Mouse (Mus musculus) limb, embryonic 14.5 days (tissue): ENCODE results near the gene Fbxl14. TPM values are rescaled to one million over a fixed set of nuclear protein-coding genes. Genes with fewer than 3 reads are reported as not detected.

ENCODE experiments used
- ATAC-seq: fragments of 200-750 bp; cut with Nextera tagmentation; 2 replicates; pipeline ENCODE4 v1.8.0; 2017; ENCODE audit warnings: low read depth, moderate number of reproducible peaks, moderate TSS enrichment; ENCODE audit not compliant: low FRiP score
- DNase-seq: peaks from one replicate; pipeline ENCODE4 v3.0.0-alpha.2; 2015; ENCODE audit warnings: low spot score
- H3K27ac ChIP-seq: fragments of 300-500 bp; sonication (generic); replicated peaks from 2 replicates; pipeline ENCODE4 v1.5.1; 2014; ENCODE audit warnings: low read depth, mild to moderate bottlenecking, low read length, moderate library complexity, mixed read lengths
- H3K27me3 ChIP-seq: fragments of 300-500 bp; sonication (generic); 2 replicates; pipeline ENCODE4 v1.6.1; 2014; ENCODE audit warnings: low read length, mixed read lengths; ENCODE audit not compliant: control insufficient read depth, insufficient read depth
- H3K36me3 ChIP-seq: fragments of 300-500 bp; sonication (generic); 2 replicates; pipeline ENCODE4 v1.6.1; 2014; ENCODE audit warnings: mild to moderate bottlenecking, low read length, moderate library complexity, mixed read lengths; ENCODE audit not compliant: control insufficient read depth, insufficient read depth
- H3K4me1 ChIP-seq: fragments of 300-500 bp; sonication (generic); 2 replicates; pipeline ENCODE4 v1.6.1; 2014; ENCODE audit warnings: antibody characterized with exemption, low read length, mixed read lengths; ENCODE audit not compliant: control insufficient read depth, insufficient read depth
- H3K4me2 ChIP-seq: fragments of 300-500 bp; sonication (generic); replicated peaks from 2 replicates; pipeline ENCODE4 v1.6.1; 2014; ENCODE audit warnings: low read depth, mild to moderate bottlenecking, low read length, moderate library complexity; ENCODE audit not compliant: severe bottlenecking
- H3K4me3 ChIP-seq: fragments of 300-500 bp; sonication (generic); replicated peaks from 2 replicates; pipeline ENCODE4 v1.5.1; 2014; ENCODE audit warnings: low read length
- H3K9ac ChIP-seq: fragments of 300-500 bp; sonication (generic); 2 replicates; pipeline ENCODE4 v1.6.1; 2014; ENCODE audit warnings: mild to moderate bottlenecking, low read depth, low read length, moderate library complexity; ENCODE audit not compliant: severe bottlenecking
- H3K9me3 ChIP-seq: fragments of 300-500 bp; sonication (generic); 2 replicates; pipeline ENCODE4 v1.6.1; 2016; ENCODE audit warnings: low read length; ENCODE audit not compliant: control insufficient read depth
- POLR2A ChIP-seq: fragments of 200-500 bp; IDR thresholded peaks from 2 replicates; pipeline ENCODE4 v1.8.0; 2012; ENCODE audit warnings: inconsistent platforms, mild to moderate bottlenecking, moderate library complexity, borderline replicate concordance; ENCODE audit not compliant: insufficient read depth, insufficient read length; ENCODE audit errors: extremely low read depth
- WGBS: fragments of 180-500 bp; shearing (Covaris S2); extraction: QIAGEN DNeasy Blood & Tissue Kit; methylation state at CpG from one replicate; pipeline ENCODE4 v1.1.7; 2014; 5-methylcytosine and 5-hydroxymethylcytosine counted together
- polyA plus RNA-seq, 2 experiments: library from polyadenylated mRNA; depleted of rRNA in 1 of 2; stranded (reverse) in 1 of 2; unstranded in 1 of 2; fragments of >200 nt; fragmentation: Nextera tagmentation in 1 of 2; extraction: Ambion mirVana in 1 of 2; gene quantifications; 2 replicates each; pipeline versions ENCODE4 v1.2.1 to v1.2.3; 2012 to 2014

The Fbxl14 gene
- polyA plus RNA-seq, 2 experiments, result 6.4 to 39.1 TPM

DNA sequence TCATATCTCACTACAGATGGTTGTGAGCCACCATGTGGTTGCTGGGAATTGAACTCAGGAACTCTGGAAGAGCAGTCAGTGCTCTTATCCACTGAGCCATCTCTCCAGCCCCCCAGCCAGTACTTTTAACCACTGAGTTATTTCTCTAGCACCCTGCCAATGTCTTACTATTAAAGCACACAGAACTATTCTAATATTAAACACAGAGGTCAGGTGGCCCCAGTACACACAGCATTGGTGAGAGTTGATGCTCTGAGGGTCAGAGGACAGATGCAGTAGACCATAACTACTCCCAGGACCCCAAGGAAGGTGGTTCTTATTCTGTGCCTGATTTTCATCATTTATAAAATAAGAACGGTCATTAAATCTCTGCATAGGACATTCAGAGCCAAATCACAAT is 13.3 kb upstream of the Fbxl14 start:
- H3K4me3 ChIP-seq, result no peak overlapping the region

DNA sequence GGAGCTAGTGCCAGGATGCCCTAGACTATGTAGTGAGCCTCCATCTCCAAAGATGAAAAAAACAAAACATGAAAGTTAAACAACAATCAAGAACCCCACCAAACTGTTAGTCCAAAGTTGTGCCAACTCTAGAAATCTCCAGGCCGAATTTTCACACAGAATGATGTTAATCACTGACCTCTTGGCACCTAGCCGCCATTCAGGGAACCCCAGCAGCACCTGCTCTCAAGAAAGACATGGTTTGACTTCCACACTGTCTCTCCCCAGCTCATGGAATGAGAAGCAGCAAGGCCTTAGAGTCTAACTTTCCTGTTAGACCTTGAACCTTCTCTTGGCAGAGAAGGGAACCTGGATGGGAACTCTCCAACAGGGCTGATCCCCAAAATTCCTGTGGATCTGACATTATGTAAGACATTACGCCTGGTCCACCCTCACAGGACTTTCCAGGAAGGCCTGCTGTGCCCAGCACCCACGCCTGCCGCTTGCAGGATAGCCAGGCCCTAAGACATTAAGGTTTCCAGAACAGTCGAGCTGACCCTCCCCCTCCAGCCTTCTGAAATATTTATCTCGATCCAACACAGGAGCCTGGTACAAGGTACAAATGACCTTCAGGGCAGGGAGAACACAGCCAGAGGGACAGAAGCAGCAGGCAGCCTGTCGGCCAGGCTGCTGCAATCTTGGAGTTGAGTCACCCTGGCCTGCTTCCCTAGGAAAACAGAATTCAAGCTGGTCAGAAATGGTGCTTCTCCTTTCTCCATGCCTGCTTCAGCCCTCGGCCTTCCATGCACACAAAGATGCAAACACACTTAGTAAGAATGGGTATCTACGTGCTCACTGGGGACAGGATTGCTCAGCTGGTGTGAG is 12.3 kb upstream of the Fbxl14 start:
- ATAC-seq (no peak), DNase-seq (no peak)
- no peak overlapping the region for H3K9ac ChIP-seq
- TF ChIP-seq POLR2A, result no peak
- 64% methylated on average over 10 of the region's 10 CpGs for WGBS
- H3K27me3 ChIP-seq, result no peaks in the 10 kb centered on the region
- H3K4me2 ChIP-seq, result no peak overlapping the region
- no peaks in the 10 kb centered on the region for H3K4me1 ChIP-seq
- no peaks in the 10 kb centered on the region for H3K9me3 ChIP-seq
- no peak overlapping the region for H3K27ac ChIP-seq
- H3K4me3 ChIP-seq, result no peak overlapping the region
- H3K36me3 ChIP-seq, result no peaks in the 10 kb centered on the region

More for the DNA sequence above, 13.3 kb upstream of the Fbxl14 start:
- Histone ChIP-seq H3K36me3 (no peaks in the 10 kb centered on the region), H3K9ac (no peak overlapping the region), H3K27me3 (no peaks in the 10 kb centered on the region), H3K4me2 (no peak overlapping the region), H3K4me1 (no peaks in the 10 kb centered on the region), H3K27ac (no peak overlapping the region), H3K9me3 (no peaks in the 10 kb centered on the region)
- WGBS, result 84% methylated on average over 1 of the region's 1 CpGs
- DNase-seq (no peak), ATAC-seq (no peak)
- no peak for TF ChIP-seq POLR2A

DNA sequence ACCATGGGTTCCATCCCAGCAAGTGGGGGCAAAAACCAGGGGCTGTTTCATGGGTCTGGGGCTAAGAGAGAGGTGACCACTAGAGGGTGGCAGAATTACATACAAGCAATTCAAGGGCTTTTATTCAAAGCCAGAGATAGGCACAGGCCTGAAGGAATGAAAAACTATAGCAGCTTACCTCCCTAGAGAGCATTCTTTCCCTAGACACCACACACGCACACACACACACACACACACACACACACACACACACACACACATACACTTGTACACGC is 11.7 kb upstream of the Fbxl14 start:
- Histone ChIP-seq H3K27ac (no peak overlapping the region), H3K27me3 (no peaks in the 10 kb centered on the region), H3K9ac (no peak overlapping the region), H3K4me1 (no peaks in the 10 kb centered on the region), H3K36me3 (no peaks in the 10 kb centered on the region), H3K4me2 (no peak overlapping the region), H3K9me3 (no peaks in the 10 kb centered on the region), H3K4me3 (no peak overlapping the region)
- no peak for DNase-seq
- 77% methylated on average over 2 of the region's 2 CpGs for WGBS
- ATAC-seq, result no peak
- TF ChIP-seq POLR2A, result no peak

DNA sequence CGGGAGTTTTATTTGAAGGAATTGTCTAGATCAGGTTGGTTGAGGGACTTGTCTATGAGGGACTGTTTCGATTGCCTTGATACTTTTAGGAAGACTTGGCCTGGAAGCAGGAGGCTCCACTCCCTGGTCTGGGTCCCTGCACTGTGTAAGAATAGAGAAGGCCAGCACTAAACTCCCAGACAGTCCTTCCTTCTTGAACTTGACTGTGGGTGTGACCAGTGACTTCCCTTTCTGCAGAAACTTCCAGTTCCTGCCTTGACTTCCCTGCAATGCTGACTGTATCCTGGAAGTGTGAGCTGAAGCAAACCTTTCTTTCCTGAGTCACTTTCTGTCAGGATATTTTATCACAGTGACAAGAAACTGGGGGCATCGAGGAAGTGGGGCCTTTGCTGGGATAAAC is 8.7 kb upstream of the Fbxl14 start:
- Histone ChIP-seq H3K4me2 (no peak overlapping the region), H3K36me3 (no peaks in the 10 kb centered on the region), H3K27ac (no peak overlapping the region), H3K9ac (no peak overlapping the region), H3K9me3 (no peaks in the 10 kb centered on the region), H3K4me3 (no peak overlapping the region), H3K27me3 (no peaks in the 10 kb centered on the region), H3K4me1 (no peaks in the 10 kb centered on the region)
- ATAC-seq, result no peak
- DNase-seq, result no peak
- 91% methylated on average over 3 of the region's 3 CpGs for WGBS
- no peak for TF ChIP-seq POLR2A

DNA sequence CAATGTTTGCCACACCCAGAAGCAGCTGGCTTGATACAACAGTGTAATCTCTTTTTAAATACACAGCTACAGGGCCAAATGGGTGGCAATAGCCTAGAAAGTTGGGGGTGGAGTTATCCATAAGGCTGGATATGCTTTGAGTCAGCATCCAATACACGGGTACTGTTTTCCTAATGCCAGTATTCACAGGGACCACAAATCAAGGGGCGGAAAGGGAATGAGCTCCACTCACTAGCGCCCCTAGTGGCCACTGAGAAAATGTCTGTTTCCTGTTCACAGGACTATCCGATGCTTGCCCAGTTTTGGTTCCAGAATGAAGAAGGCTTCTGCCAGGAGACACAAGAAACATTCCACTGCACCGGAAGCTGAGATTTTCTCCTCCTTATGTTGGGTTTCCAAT is 7.3 kb upstream of the Fbxl14 start:
- no peaks in the 10 kb centered on the region for H3K4me1 ChIP-seq
- H3K4me3 ChIP-seq, result no peak overlapping the region
- WGBS, result 31% methylated on average over 5 of the region's 5 CpGs
- H3K4me2 ChIP-seq, result no peak overlapping the region
- no peaks in the 10 kb centered on the region for H3K36me3 ChIP-seq
- DNase-seq (no peak), ATAC-seq (no peak)
- no peak overlapping the region for H3K27ac ChIP-seq
- H3K9ac ChIP-seq, result no peak overlapping the region
- TF ChIP-seq POLR2A, result no peak
- H3K9me3 ChIP-seq, result no peaks in the 10 kb centered on the region
- H3K27me3 ChIP-seq, result no peaks in the 10 kb centered on the region
